Mouse (Mus musculus): ENCODE measurements around the gene Ankrd44.

- TF ChIP-seq CTCF (IDR thresholded peaks at IDR 0.05; ENCODE audit: low read depth, low read length) (no peak), GATA1 (IDR thresholded peaks at IDR 0.05; ENCODE audit: borderline replicate concordance, low read length) (no peak)
Measured at GRCm38 (mm10) chr1:54808401-54809097, 117.6 kb downstream of the Ankrd44 start.

Data from G1E (cell line).